Mouse (Mus musculus) neural tube, embryonic 11.5 days (tissue): ENCODE results near the gene Macrod2. TPM values are rescaled to one million over a fixed set of nuclear protein-coding genes. Genes with fewer than 3 reads are reported as not detected.

ENCODE experiments used
- ATAC-seq: fragments of 200-750 bp; cut with Nextera tagmentation; 2 replicates; pipeline ENCODE4 v1.8.0; 2017; ENCODE audit warnings: moderate number of reproducible peaks, mild to moderate bottlenecking, moderate TSS enrichment, moderate library complexity; ENCODE audit not compliant: insufficient read depth, low FRiP score, low TSS enrichment
- DNase-seq: peaks from one replicate; pipeline ENCODE4 v3.0.0-alpha.2; 2015; ENCODE audit warnings: low spot score
- H3K27ac ChIP-seq: fragments of 300-500 bp; sonication (generic); 2 replicates; pipeline ENCODE4 v1.5.1; 2014; ENCODE audit warnings: low read depth, mild to moderate bottlenecking, low read length
- H3K27me3 ChIP-seq: fragments of 300-500 bp; sonication (generic); 2 replicates; pipeline ENCODE4 v1.6.1; 2014; ENCODE audit warnings: mild to moderate bottlenecking, low read length, mixed read lengths; ENCODE audit not compliant: control insufficient read depth, insufficient read depth
- H3K36me3 ChIP-seq: fragments of 300-500 bp; sonication (generic); 2 replicates; pipeline ENCODE4 v1.6.1; 2014; ENCODE audit warnings: mild to moderate bottlenecking, low read length, moderate library complexity, mixed read lengths; ENCODE audit not compliant: control insufficient read depth, insufficient read depth
- H3K4me1 ChIP-seq: fragments of 300-500 bp; sonication (generic); 2 replicates; pipeline ENCODE4 v1.6.1; 2014; ENCODE audit warnings: low read length, mixed read lengths; ENCODE audit not compliant: control insufficient read depth, insufficient read depth
- H3K4me2 ChIP-seq: fragments of 300-500 bp; sonication (generic); 2 replicates; pipeline ENCODE4 v1.6.1; 2014; ENCODE audit warnings: low read depth, mild to moderate bottlenecking, moderate library complexity
- H3K4me3 ChIP-seq: fragments of 300-500 bp; sonication (generic); 2 replicates; pipeline ENCODE4 v1.5.1; 2014; ENCODE audit warnings: low read depth, low read length
- H3K9ac ChIP-seq: fragments of 300-500 bp; sonication (generic); 2 replicates; pipeline ENCODE4 v1.6.1; 2014; ENCODE audit warnings: mild to moderate bottlenecking, low read length
- H3K9me3 ChIP-seq: fragments of 300-500 bp; sonication (generic); 2 replicates; pipeline ENCODE4 v1.6.1; 2016; ENCODE audit warnings: low read length; ENCODE audit not compliant: control insufficient read depth
- WGBS: fragments of 180-500 bp; shearing (Covaris S2); extraction: QIAGEN DNeasy Blood & Tissue Kit; methylation state at CpG from one replicate; pipeline ENCODE4 v1.1.7; 2014; 5-methylcytosine and 5-hydroxymethylcytosine counted together
- polyA plus RNA-seq: library from polyadenylated mRNA; unstranded; fragments of >200 nt; fragmentation: Nextera tagmentation; extraction: Ambion mirVana; gene quantifications from 2 replicates; pipeline ENCODE4 v1.2.1, GENCODE M21; 2014

Macrod2 gene
- polyA plus RNA-seq, 1 experiment from 2014 or later = 46.0 TPM

DNA sequence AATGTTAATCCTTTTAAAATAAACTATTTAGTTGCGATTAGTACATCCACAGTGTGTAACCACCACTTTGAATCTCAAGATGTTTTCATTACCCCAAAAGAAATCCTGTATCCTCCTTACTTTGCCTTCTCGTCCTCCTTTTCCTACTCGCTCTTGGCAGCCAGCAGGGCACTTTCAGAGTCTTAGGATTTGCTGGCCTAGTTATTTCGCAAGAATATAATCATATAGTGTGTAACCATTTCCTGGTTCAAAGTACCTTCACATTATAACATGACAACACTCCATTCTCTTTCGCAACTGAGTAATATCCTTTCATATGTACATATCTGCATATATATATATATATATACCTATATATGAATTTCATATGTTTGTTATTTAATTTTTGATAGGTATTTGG is 298.7 kb downstream of the Macrod2 start:
- no peaks in the 10 kb centered on the region for H3K4me1 ChIP-seq
- no peak overlapping the region for H3K9ac ChIP-seq
- H3K27me3 ChIP-seq = no peaks in the 10 kb centered on the region
- no peak for DNase-seq
- no peak overlapping the region for H3K4me2 ChIP-seq
- H3K4me3 ChIP-seq = no peak overlapping the region
- WGBS = 88% methylated on average over 5 of the region's 5 CpGs
- H3K36me3 ChIP-seq = no peaks in the 10 kb centered on the region
- H3K27ac ChIP-seq = no peak overlapping the region
- no peak for ATAC-seq
- no peaks in the 10 kb centered on the region for H3K9me3 ChIP-seq

DNA sequence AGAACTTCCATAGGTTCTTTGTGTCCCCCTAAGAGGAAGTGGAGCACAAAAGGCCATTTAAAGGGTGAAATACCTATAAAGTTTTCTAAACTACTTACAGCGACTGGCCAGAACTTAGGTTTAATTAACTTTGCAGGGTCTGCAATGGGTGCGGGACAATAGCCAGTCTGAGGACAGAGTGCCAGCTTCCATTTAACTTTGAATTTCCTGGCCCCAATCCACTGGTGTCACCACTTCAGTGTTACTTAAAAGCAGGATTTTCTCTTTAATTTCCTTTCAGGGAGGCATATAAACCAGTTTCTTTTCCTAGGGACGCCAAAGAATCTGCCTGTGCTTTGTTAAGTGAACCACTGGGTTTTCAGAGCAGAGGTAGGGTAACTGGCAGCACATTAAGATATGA is 303.5 kb downstream of the Macrod2 start:
- DNase-seq (no peak), ATAC-seq (no peak)
- no peaks in the 10 kb centered on the region for H3K27me3 ChIP-seq
- H3K27ac ChIP-seq = no peak overlapping the region
- H3K4me2 ChIP-seq = no peak overlapping the region
- H3K4me1 ChIP-seq = no peaks in the 10 kb centered on the region
- H3K9me3 ChIP-seq = no peaks in the 10 kb centered on the region
- no peaks in the 10 kb centered on the region for H3K36me3 ChIP-seq
- WGBS = 32% methylated on average over 3 of the region's 3 CpGs
- no peak overlapping the region for H3K4me3 ChIP-seq
- H3K9ac ChIP-seq = no peak overlapping the region

DNA sequence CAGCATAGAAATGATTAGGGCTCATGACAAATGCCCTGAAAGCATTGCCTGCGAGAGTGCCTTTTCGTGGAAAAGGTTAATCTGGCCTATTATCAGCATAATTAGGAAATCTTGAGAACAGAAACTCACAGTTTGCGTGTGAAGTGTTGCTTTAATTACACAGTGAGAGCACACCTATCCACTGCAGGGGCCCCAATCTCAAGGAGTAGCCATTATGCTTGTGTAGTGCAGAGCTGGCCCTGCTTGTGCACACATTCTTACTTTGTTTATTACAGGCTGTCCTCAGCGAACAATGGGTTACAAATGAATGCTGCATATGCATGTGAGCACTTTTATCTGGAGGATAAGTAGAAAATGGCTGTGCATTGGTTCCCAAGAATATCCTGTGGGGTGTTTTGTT is 308.3 kb downstream of the Macrod2 start:
- Histone ChIP-seq H3K9ac (no peak overlapping the region), H3K4me2 (no peak overlapping the region), H3K36me3 (no peaks in the 10 kb centered on the region), H3K4me1 (peaks cover 8% of the 10 kb centered on the region), H3K4me3 (no peak overlapping the region), H3K9me3 (no peaks in the 10 kb centered on the region), H3K27ac (no peak overlapping the region), H3K27me3 (no peaks in the 10 kb centered on the region)
- DNase-seq = no peak
- no peak for ATAC-seq
- WGBS = 54% methylated on average over 4 of the region's 4 CpGs

DNA sequence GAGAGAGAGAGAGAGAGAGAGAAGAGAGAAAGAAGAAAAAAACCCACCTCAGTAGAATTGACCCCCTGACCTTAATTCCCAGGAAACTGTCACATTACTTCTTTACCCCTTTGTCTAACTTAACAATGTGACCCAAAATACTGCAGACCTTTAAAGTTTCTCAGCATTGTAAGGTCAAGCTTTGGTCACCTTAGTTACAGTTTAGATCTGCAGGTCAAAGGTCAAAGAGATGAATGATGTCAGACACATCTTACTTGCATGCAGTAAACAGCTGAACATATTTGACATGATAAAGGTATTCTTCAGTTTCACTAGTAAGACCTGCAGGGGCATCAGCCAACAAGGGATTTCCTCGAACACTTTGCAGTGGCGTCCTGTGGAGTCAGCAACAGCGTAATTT is 309.0 kb downstream of the Macrod2 start:
- H3K4me3 ChIP-seq = no peak overlapping the region
- WGBS = 12% methylated on average over 3 of the region's 3 CpGs
- H3K27me3 ChIP-seq = no peaks in the 10 kb centered on the region
- no peak overlapping the region for H3K27ac ChIP-seq
- peak; percentile 24; the same call in 1 of the 2 replicates for ATAC-seq
- H3K9me3 ChIP-seq = no peaks in the 10 kb centered on the region
- H3K9ac ChIP-seq = no peak overlapping the region
- H3K4me2 ChIP-seq = no peak overlapping the region
- peaks cover 8% of the 10 kb centered on the region for H3K4me1 ChIP-seq
- DNase-seq = no peak
- no peaks in the 10 kb centered on the region for H3K36me3 ChIP-seq

DNA sequence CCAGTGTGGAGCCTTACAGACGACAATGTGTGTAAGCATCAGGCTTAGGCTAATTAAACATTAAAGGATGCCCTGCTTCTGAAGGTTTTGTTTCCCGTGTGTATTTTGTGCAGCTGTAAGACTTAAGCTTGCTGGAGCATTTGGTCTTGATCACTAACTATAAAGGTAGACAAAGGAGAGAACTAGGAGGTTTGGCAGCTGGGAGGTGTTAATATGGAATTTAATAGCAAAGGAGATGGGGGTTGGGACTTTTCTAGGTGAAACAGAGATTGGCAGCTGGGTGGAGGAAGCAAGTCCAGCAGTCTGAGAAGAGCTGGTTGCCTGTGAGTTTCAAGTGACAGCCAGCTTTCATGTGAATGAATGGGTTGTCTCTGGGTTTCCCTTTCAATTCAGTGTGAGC is 310.2 kb downstream of the Macrod2 start:
- DNase-seq (no peak), ATAC-seq (no peak)
- no peak overlapping the region for H3K4me2 ChIP-seq
- WGBS = 4% methylated on average over 2 of the region's 2 CpGs
- H3K4me1 ChIP-seq = peaks cover 8% of the 10 kb centered on the region
- H3K27ac ChIP-seq = no peak overlapping the region
- no peak overlapping the region for H3K4me3 ChIP-seq
- H3K36me3 ChIP-seq = no peaks in the 10 kb centered on the region
- no peaks in the 10 kb centered on the region for H3K27me3 ChIP-seq
- no peaks in the 10 kb centered on the region for H3K9me3 ChIP-seq
- no peak overlapping the region for H3K9ac ChIP-seq

DNA sequence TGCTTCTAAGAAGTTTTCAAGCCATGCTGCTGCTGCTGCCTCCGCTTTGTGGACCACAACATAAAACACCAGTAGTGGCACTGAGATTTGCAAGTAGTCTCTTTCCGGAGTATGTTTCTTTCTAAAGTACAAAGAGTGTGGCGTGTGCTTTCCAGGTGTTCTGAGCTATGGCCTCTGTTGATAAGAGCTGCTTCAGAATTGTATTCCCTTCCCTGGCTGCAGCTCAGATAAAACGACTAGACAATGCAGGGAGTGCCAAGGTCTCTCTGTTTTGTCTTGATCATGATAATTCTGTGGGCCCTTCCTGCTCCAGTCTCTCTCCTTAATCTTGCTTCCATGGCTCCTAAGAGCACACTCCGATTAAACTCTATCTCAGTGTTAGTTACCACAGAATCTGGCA is 312.4 kb downstream of the Macrod2 start:
- Histone ChIP-seq H3K4me1 (peaks cover 8% of the 10 kb centered on the region), H3K4me3 (no peak overlapping the region), H3K4me2 (no peak overlapping the region), H3K9ac (no peak overlapping the region), H3K27me3 (no peaks in the 10 kb centered on the region), H3K27ac (no peak overlapping the region), H3K36me3 (no peaks in the 10 kb centered on the region), H3K9me3 (no peaks in the 10 kb centered on the region)
- ATAC-seq (no peak), DNase-seq (no peak)
- WGBS = 88% methylated on average over 5 of the region's 5 CpGs

DNA sequence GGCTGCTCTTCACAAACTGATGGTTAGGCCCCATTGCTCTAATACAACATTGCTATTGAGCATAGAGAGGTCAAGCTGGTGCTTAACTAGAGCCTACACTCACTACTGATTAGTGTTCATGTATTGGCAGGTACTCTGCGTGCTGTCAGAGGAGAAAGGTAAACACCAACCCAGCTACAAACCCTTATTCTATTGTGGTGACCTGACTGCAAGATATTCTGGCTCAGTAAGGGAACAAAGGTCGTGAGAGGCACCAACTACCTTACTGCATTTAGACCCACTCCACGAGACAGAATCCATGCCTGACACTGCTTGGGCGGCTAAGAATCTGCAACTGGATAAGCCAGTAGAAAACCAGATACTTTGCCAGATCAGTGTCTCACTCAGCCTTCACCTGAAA is 320.7 kb downstream of the Macrod2 start:
- Histone ChIP-seq H3K36me3 (no peaks in the 10 kb centered on the region), H3K4me1 (no peaks in the 10 kb centered on the region), H3K4me3 (no peak overlapping the region), H3K9ac (no peak overlapping the region), H3K27me3 (no peaks in the 10 kb centered on the region), H3K4me2 (no peak overlapping the region), H3K9me3 (no peaks in the 10 kb centered on the region), H3K27ac (no peak overlapping the region)
- DNase-seq (no peak), ATAC-seq (no peak)
- WGBS = 90% methylated on average over 4 of the region's 4 CpGs

DNA sequence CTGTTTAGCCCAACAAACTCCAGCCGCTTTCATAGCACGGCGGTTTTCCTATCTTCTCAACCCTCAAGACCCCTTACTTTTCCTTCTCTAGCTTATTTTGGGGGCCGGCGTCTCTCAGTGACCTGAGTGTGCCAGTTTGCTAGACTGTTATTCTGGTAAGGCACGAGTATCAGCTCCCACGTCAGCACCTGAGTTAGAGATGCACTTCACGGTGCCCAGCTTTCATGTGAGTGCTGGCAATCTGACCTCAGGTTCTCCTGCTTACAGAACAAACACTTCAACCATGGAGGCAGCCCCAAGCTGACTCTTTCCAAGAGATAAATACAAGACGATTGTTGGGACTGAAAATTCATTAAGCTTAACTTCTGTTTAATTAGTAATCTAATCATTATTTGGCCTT is 322.3 kb downstream of the Macrod2 start:
- Histone ChIP-seq H3K27me3 (no peaks in the 10 kb centered on the region), H3K9me3 (no peaks in the 10 kb centered on the region), H3K4me2 (no peak overlapping the region), H3K9ac (no peak overlapping the region), H3K27ac (no peak overlapping the region), H3K36me3 (no peaks in the 10 kb centered on the region), H3K4me1 (no peaks in the 10 kb centered on the region), H3K4me3 (no peak overlapping the region)
- 83% methylated on average over 9 of the region's 9 CpGs for WGBS
- no peak for ATAC-seq
- DNase-seq = no peak

DNA sequence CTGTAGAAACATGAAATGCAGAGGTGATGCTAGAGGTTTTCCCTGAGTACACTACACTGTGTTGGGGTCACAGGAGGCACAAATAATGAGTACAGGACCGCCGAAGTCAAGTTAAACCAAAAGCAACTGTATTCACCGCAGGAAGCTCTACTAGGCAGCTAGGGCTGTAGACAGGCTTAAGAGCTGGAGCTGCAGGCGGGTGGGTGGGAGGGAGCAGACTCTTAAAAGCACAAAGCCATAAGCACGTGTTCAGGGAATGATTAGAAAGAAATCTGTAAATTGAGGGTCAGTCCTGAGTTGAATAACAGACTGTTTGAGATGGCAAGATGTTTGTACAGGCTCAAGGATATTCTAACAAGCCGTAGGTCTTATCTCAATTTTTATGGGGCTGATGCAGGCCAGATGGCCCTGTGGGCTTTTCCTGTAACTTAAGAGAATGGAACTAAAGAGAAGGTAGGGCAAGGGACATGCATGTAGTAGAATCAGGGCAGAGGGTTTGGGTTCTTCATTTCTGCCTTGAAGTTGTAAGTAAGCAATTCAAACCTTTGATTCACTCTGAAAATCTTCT is 337.6 kb downstream of the Macrod2 start:
- no peaks in the 10 kb centered on the region for H3K9me3 ChIP-seq
- no peaks in the 10 kb centered on the region for H3K27me3 ChIP-seq

More for the DNA sequence above, 337.6 kb downstream of the Macrod2 start:
- DNase-seq = no peak
- WGBS = 57% methylated on average over 6 of the region's 6 CpGs
- no peak overlapping the region for H3K27ac ChIP-seq
- H3K9ac ChIP-seq = no peak overlapping the region
- H3K4me1 ChIP-seq = no peaks in the 10 kb centered on the region
- no peaks in the 10 kb centered on the region for H3K36me3 ChIP-seq
- H3K4me3 ChIP-seq = no peak overlapping the region
- H3K4me2 ChIP-seq = no peak overlapping the region
- no peak for ATAC-seq
